Mouse (Mus musculus): ENCODE data around the gene Lmna.

Gene Lmna

DNA sequence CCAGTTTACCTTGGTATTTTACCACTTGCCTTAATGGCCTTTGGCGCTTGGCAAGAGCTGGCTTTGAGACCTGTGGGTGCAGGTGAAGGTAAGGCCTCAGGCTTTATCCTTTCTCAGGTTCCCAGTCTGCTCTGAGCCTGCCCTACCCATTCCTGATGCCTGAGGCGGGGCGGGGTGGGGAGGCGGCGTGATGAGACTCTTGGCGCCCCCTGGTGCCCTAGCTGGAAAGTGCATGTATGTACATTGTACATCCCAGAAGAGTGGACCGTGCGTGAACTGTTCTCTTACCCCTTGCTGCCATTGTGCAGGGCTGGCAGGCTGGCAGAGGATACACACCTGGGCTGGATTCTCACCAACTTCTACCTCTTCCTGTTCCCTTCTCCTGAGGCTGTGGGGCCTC lies 32.0 kb downstream of the Lmna start:
- DNase-seq (ENCODE audit: inconsistent age in 2 of 2, low spot score in 1 of 2), result peak; percentile 77 to 94

DNA sequence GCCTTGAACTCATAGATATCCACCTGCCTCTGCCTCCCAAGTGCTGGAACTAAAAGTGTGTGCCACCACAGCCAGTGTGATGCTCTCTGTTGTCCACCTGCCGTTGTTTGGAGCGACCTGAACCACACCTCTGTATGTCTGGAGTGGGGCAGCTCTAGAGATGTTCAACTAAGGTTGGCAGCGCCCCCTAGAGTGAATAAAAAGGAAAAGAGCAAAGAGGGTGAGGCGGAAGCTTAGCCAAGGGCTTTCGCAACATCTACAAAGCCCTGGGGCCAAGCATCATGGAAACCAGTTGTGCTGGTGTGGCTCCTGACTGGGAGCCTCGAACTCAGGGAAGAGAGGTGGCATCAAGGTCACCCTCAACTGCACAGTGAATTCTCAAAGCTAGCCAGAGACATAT lies 33.4 kb downstream of the Lmna start:
- DNase-seq (ENCODE audit: inconsistent age in 2 of 2, low spot score in 1 of 2), result no peak

DNA sequence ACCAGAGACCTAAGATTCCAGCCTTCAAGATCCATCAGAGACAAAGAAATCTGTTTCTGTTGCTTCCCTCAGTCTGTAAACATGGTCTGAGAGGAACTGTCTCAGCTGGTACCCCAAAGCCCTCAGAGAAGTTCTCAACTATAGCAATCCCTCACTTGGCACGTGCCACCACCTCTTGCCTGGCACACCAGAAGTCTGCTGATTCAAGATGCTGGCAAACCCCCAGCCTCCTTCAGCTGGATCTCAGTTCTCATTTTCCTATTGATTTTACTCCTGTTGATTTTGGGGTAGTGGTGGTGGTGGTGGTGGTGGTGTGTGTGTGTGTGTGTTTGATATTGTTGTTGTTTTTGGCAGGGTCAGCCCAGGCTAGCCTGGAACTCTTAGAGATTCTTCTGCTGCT lies 36.2 kb downstream of the Lmna start:
- DNase-seq (ENCODE audit: inconsistent age in 2 of 2, low spot score in 1 of 2), result no peak

DNA sequence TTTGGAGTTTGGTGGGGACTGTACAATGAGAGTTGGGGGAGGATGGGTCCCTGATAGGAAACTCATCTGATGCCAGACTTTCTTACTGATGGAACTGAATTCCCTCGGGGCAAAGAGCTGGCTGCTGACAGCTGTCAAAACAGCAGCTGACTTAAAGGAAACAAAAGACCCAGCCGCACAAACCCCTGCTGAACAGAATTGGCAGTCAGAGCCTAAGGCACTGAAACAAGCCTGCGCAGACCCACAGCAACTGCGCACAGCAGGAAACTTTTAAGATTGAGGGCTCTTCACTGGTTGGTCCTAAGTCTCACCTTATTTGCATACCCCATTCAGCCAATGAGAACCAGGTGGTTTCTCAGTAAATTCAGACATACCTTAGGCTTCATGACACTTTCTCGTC lies 36.7 kb downstream of the Lmna start:
- no peak for DNase-seq (ENCODE audit: inconsistent age in 2 of 2, low spot score in 1 of 2)

DNA sequence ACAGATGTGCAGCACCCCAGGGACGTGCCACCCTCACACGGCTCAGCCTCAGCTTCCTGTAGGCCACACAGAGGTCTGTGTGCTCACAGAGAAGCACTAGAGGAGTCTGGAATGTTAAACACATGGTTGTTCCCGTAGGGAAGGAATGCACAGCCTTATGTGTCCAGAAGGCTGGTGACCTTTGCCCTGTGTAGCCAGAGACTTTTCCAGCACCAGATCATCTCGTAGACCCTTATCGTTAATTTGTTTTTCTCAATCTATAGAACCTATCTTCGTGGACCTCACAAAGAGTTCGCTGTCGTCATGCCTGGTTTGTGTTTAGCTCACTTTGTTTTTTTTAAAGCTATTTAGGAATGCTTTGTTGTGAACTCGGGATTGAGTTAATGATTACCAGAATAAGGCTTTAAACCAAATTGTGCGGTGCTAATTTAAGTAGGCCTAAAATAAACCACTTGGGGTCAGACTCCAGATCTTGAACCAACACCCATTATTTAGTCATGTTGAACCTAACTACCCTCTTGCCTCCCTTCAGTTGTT lies 38.7 kb downstream of the Lmna start:
- no peak for DNase-seq (ENCODE audit: inconsistent age in 2 of 2, low spot score in 1 of 2)

DNA sequence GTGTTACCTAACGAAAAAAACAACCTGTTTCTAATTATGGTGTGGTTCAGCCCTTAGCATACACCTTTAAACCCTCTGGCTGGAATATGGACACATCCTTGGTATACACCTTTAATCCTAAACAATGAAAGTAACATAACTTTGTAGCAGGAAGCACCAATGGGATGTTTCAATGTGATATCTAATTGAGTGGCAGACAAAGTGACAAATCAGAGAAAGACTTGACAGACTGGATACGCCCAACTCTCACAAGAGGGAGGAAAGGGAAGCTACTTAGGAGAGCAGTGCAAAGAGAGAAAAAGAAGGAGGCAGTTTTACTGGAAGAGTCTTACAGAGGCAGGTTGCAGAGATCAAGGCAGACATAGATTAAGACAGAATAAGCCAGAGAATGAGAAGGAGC lies 40.3 kb downstream of the Lmna start:
- no peak for DNase-seq (ENCODE audit: inconsistent age in 2 of 2, low spot score in 1 of 2)

DNA sequence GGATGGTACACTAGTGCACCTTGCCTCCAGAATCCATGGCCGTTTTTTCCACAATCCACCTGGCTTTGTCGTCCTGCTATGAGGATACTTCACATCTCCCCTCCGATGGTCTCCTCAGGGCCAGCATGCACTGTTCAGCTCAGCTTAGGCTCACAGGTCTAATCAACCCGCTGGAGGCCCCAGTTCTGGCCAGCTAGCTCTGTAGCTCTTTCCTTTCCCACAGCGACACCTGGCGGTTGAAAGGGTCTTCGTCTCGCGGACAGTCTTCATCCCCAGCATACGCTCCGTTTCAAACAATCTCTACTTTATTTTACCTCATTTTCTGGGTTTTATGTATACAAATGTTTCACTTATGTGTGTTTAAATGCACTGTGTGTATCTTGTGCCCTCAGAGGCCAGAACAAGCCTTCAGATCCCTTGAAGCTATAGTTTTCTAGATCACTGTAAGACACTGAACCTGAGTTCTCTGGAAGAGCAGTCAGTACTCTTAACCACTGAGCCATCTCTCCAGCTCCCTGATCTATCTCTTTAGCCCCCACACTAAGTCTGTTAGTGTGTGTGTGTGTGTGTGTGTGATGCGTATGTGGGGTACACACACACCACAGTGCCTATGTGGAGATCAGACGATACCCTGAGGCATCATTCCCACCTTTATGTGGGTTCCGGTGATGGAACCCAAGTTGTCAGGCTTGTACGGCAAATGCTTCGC lies 42.5 kb downstream of the Lmna start:
- DNase-seq (ENCODE audit: inconsistent age in 2 of 2, low spot score in 1 of 2), result peak; percentile 86 to 96

DNA sequence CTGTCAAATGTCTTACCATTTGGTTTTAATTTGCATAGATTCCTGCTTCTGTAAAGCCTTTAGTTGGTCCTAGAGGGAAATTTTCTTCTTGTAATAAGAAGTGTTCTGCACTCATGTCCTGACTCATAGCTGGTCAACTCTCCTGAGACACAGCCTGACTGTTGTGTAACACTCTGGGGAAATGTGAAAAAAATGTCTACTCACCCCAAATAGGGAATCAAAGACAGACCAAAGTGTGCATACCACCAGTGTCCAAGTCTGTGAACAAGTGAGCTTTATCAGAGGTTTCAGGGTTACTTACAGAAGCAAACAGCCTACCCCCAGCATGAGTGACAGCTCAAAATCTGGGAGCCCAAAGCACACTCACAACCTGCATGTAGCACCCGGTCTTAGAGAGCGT lies 44.6 kb downstream of the Lmna start:
- DNase-seq (ENCODE audit: inconsistent age in 2 of 2, low spot score in 1 of 2), result peak in 1 of 2 experiments; percentile 77

DNA sequence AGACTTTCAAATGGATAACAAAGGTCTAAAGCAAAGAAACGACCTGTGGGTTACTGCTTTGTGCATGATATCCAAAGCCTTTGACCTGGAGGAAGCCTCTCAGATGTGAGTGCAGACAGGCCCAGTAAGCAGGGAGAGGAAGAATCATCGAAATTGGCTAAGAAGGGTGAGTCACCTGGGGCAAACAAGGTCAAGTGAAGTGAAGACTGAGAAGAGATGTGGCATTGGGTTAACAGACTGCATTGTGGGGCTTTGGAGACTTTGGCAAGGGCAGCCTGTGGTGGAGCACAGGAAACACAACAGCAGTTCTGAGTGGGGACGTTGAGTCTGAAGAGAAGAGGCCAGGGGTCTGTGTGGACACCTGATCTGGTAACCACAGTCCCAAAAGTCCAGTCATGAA lies 45.3 kb downstream of the Lmna start:
- DNase-seq (ENCODE audit: inconsistent age in 2 of 2, low spot score in 1 of 2), result peak in 1 of 2 experiments; percentile 76

DNA sequence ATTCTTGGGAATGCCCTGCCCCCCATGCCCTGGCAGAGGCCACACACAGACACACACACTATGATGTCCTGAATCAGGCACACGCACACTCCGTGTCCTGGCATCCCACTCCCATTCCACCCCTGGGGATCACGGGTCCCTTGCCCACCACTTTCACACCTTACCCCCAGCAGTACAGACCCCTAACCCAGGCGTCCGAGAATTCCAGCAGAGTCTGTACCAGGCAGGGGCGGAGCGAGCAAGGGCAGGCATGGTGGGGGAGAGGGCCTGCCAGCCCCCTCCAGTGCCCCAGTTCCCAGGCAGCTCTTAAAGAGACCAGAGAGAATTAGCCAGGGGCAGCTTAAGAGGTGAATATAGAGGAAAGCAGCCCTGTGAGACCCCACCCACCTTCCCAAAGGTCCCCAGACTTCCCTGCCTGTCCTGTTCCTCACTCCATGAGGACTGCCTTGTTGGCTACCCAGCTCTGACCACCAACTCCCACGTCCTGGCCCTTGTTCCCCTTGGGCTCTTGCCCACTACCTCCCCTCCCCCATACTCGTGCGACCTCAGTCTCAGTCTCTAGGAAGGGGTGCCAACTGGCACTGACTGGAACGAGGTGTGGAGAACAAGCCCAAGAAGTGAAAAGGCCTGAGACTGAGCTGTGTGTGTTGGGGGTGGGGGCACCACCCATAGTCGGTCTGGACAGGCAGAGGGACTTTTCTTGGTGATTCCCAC lies 48.6 kb downstream of the Lmna start, which contains the start of gene Sema4a:
Sema4a (minus strand) TSS at position 200 of the 714 bp plus-strand sequence.
- DNase-seq (ENCODE audit: inconsistent age in 2 of 2, low spot score in 1 of 2), result no peak

DNA sequence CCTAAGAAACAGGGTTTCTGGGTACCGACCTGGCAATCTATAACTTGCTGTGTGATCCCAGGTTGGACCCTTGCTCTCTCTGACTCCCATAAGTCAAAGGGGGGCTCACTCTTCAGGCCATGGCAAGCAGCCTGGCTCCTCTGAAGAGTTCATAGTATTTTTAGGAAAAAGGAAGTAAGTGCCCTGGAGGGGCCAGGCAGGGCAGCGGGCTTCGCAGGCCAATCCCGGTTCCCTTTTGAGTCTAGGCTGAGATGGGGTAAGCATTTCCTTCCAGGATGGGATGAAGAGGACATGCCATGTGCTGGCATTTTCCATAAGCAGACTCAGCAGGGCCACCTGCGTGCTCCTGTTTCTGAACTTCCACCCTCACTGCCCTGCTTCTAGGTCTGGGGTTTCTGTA lies 49.7 kb downstream of the Lmna start:
- DNase-seq (ENCODE audit: inconsistent age in 2 of 2, low spot score in 1 of 2), result no peak

DNA sequence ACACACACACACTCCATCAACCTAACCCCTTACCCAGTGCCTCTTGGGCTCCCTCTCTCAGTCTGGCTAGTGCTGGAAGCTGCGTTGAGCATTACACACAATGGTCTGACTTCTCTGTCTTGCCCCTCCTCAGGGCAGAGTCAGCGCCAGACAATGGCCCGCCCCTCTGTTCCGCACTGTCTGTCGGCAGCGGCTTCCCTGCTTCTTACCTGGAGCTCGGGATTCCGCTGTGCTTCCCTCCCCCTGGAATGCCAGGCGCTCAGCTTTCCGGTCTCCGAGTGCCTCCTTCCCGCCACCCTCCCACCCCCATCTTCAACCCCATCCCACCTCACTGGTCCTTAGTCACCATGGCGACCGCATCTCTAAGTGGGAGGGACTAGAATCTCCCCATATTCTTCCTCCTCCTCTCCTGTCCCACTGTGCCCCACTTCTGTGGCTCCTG lies 51.0 kb downstream of the Lmna start:
- DNase-seq (ENCODE audit: inconsistent age in 2 of 2, low spot score in 1 of 2), result no peak

DNA sequence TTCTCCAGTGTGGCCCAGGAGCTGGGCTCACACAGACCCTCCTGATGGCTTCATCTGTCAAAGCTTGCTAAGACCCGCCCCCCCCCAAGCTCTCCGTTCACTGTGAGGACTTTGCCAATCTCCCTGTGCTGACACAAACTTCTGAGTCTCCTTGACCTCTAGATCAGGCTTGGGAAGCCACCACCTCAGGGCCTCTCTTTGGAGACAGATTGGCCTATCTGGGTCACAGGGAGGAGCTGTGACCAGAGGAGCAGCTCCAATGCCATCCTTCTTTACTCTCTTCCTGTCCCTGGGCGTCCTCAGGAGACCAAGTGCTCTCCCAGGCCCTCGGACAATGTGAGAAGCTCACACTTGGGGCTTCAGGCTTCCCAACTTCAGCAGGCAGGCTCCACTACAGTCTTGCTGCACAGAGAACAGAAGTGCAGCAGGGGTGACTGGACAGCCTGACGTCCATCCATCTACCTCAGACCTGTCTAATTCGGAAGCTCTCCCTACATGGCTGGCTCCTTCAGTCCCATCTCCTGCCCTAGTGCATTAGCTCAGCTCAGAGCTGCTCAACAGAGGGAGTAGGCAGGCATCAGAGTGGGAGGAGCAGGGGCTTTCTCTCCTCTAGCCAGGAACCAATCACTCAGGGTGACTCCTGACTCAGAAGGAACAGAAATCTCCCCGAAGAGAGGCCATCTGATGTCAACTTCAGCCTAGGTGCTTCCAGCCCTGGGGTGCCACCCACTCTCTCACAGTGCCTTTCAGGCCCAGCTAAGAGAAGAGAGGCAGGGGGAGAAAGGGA lies 52.8 kb downstream of the Lmna start:
- DNase-seq (ENCODE audit: inconsistent age in 2 of 2, low spot score in 1 of 2), result peak; percentile 53 to 79

DNA sequence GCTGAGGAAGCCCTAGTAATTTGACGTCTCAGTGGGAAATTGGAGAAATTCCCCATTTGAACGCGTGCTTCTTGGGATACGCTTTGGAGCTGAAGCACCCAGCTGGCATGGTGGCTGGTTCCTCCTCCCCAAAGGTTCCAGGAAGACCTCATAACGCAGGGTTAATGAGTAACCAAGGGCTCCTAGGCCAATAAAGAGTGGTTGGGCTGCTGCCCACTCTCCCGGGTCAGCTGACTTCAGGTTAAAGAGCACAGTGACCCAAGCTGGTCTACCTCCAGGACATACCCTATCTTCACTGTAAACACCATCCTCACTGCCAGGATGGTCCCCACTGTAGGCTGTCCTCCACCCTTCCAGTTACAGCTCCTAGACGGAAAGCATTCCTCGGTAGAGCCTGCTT lies 53.4 kb downstream of the Lmna start:
- no peak for DNase-seq (ENCODE audit: inconsistent age in 2 of 2, low spot score in 1 of 2)

DNA sequence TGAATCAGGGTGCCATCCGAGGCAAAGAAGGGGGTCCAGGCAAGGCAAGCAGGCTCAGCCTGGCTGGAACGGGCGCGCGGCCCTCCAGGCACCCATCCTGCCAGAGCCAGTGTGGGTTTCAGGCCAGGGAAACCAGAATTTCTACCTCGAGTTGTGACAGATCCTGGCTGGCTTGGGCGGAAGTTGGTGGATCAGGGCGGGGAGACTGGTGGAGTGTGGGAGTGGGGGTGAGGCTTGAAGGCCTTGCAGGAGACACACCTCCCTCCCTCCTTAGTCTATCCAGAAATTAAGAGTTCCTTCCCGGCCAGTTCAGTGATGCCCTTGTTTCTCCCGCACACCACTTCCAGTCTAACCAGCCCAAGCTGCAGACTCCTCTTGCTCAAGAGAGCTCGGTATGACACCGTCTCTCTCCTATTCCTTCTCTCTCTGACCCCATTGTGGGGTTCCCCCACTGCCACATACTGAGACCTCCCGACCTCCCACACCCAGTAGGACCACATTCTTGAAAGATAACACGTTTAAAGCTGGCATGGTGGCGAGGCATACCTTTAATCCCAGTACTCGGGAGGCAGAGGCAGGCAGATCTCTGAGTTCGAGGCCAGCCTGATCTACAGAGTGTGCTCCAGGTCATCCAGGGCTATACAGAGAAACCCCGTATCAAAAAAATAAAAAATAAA lies 54.0 kb downstream of the Lmna start:
- no peak for DNase-seq (ENCODE audit: inconsistent age in 2 of 2, low spot score in 1 of 2)

DNA sequence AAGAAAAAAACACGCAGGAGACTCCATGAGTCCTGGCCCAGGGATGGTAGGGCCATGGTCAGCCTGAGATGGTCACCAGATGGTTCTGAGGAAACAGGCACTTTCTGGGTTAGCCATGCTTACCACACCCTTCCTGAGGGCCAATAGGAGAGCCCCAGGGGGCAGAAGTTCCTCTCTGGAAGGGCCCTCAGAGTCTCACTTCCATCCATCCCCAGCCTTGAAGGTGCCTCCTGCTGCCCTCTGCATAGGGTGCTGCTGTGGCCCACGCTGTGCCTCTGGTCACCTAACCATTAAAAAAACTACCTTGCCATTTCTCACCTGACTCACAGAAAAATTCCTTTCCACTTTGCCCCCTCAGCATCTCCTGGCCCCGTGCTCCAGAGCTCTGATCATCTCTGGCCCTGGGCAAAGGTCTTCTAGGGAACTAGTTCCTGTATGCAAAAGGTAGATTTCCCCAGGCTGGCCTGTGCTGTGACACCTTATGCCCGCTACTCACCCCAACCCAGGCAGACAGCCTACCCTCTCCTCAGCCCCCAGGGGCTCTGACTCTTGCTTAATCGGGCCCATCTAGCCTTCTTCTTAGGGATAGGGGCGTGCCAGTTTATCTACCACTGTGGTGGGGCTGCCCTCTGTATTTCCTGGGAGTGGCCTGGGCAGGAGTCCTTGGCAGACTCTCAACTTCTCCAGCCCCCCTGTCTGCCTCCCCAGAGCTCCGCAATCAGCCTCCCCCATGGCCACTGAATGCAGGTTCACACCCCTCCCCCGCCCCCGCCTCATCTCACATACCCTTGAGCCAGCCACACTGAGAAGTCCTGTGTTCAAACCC lies 54.8 kb downstream of the Lmna start:
- no peak for DNase-seq (ENCODE audit: inconsistent age in 2 of 2, low spot score in 1 of 2)

DNA sequence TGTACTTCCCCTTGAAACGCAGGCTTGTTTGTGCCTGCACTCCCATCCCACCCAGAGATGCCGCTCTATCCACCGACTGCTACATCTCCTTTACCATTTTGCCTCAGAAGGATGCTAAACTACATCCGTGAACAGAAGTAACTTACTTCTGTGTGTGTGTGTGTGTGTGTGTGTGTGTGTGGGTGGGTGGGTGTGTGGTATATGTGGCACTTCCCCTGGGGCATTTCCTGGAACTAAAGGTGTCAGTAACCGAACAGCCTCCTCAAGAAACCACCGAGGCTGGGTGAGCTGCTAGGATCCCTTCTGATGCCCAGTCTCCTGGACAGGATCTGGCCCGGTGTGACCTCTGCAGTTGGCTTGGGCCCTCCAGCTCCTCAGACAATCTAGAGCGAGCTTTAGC lies 55.8 kb downstream of the Lmna start:
- no peak for DNase-seq (ENCODE audit: inconsistent age in 2 of 2, low spot score in 1 of 2)

DNA sequence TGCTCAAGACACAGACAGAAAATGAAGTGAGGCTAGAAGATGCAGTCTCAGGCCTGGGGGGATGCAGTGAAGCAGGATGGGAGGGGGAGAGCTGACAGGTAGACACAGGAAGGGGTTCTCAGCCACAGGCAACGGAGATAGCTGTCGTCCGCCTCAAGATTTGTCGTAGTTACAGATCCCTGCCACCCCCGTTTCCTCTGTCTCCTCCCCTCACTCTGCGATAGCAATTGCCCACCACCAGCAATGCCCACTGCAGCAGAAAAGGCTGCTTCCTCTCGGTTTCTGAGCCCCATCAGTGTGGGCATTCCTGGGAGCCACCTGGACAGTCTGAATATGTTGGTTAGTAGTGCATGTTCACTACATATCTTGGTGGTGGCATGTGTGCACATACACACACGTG lies 56.4 kb downstream of the Lmna start:
- no peak for DNase-seq (ENCODE audit: inconsistent age in 2 of 2, low spot score in 1 of 2)

DNA sequence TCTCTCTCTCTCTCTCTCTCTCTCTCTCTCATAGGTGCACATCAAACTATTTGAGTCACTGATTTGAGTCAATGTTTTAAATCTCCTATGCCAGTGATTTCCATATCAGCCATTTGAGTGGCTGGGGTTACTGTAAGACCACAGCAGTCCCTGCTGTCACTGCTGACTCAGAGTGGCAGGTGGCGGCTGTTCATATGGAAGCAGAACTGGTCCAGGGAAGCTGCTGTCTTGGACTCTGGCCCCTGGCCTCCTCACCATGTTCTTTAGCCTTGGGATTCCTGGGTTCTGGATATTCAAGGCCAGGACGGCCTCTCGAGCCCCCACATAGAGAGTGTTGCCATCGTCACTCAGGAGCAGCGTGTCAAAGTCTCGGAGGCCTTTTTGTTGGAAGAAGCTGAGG lies 57.0 kb downstream of the Lmna start:
- DNase-seq (ENCODE audit: inconsistent age in 2 of 2, low spot score in 1 of 2), result no peak

DNA sequence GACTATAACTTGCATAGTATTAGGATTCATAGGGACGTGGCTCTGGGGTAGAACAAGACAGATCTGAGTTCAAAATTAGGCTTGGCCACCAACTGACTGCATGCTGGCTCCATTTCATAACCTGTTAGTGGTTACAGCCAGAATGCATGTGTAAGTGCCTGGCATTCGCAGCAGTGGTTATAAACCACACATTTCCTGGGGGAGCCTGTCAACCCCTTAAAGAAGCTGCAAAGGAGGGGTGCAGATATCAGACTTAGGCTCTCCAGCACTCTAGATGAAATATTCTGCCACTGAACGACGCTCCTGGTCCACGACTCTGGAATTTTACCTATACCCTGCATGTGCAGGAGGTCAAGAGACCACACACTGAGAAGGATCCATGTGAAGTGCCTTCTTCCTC lies 57.5 kb downstream of the Lmna start:
- DNase-seq (ENCODE audit: inconsistent age in 2 of 2, low spot score in 1 of 2), result no peak
